Mouse (Mus musculus): ENCODE measurements around the gene Nutm2.
"Not testable (repeated sequence)": the region's sequence is repeated elsewhere in the genome, so short reads cannot be mapped to it uniquely, and the experiment has no call there.

- TF ChIP-seq CTCF (IDR thresholded peaks at IDR 0.05; ENCODE audit: borderline replicate concordance, control insufficient read depth, extremely low read depth, insufficient read depth, low read length, poor library complexity); POLR2A (IDR thresholded peaks at IDR 0.05; ENCODE audit: control insufficient read depth, extremely low read depth, insufficient read depth, low read length, poor library complexity): not testable (repeated sequence)
These were observed 14.8 kb upstream of the Nutm2 start for GRCm38 (mm10) chr13:50452266-50452665.

Data from thymus, adult 2 months (tissue).